Comparison of ENCODE assay signal across 14 mouse cellular contexts in the genomic region with DNA sequence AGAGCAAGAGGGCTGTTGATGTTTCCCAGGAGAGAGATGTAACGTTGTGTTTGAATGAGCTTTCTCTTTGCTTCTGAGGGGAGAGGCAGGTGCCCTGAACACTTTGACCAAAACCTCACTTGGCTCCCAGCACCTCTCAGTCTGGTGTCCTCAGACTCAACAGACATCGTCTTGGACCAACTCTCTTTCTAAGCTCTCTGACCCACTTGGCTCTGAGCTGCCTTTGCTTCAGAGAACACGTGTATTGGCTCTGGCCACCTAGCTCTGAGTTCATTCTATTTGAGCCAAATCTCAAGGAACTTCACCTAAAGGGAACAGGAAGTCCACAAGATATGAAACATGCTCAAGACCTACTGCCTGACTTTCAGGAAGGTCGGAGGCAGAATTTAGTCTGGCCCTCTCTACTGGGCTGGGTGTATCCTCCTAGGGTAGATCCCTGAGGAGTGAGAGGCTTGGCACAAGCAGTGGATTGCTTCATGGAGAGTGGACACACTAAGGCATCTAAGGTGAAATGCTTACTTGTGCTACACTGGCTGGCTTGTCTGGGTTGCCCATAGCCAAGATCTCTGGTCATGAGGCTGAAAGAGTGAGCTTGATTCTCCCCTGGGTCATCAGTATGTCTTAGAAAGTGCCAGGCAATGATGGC. TPM values are rescaled to one million over a fixed set of nuclear protein-coding genes. Genes with fewer than 3 reads are reported as not detected.
"Had no signal": no experiment of that assay in that cellular context is flagged by ENCODE, and none has a peak within 500 bp of the region (broad histone marks: within the 10 kb centered on the region; RNA-seq: fewer than 3 reads in every experiment).

No protein-coding gene starts in this region.

- H3K36me3 ChIP-seq: kidney, embryonic 15.5 days; limb, embryonic 13.5 days; midbrain, embryonic 10.5 days; neural tube, embryonic 12.5 days had no signal

- DNase-seq: kidney, adult 2 months; kidney, postnatal 14 days; left cerebral cortex, postnatal 4 days; lung, postnatal 36 days; midbrain, embryonic 14.5 days; thymus, adult 2 months; thymus, postnatal 25 days had no signal

- H3K9ac ChIP-seq: kidney, embryonic 15.5 days; limb, embryonic 13.5 days; lung, embryonic 14.5 days; neural tube, embryonic 12.5 days had no signal

- H3K27ac ChIP-seq: kidney, embryonic 15.5 days; limb, embryonic 13.5 days; midbrain, embryonic 10.5 days; neural tube, embryonic 12.5 days had no signal

- H3K4me2 ChIP-seq: kidney, embryonic 15.5 days; limb, embryonic 13.5 days; liver, embryonic 11.5 days; lung, embryonic 14.5 days; neural tube, embryonic 12.5 days had no signal

- H3K4me1 ChIP-seq: kidney, embryonic 15.5 days; limb, embryonic 13.5 days; midbrain, embryonic 10.5 days; neural tube, embryonic 12.5 days had no signal

- H3K27me3 ChIP-seq: kidney, embryonic 15.5 days; limb, embryonic 13.5 days; neural tube, embryonic 12.5 days had no signal

- H3K4me3 ChIP-seq: kidney, embryonic 15.5 days; limb, embryonic 13.5 days; midbrain, embryonic 10.5 days; myocyte; neural tube, embryonic 12.5 days had no signal

- H3K9me3 ChIP-seq: kidney, embryonic 15.5 days; limb, embryonic 13.5 days; midbrain, embryonic 10.5 days; neural tube, embryonic 12.5 days had no signal

RNA-seq across cellular contexts. Expression of a gene that starts 37.8 kb away (rescaled TPM):
- polyA plus RNA-seq: kidney, embryonic 15.5 days; liver, embryonic 11.5 days; lung, embryonic 14.5 days; midbrain, embryonic 10.5 days; midbrain, embryonic 14.5 days; myocyte; neural tube, embryonic 12.5 days had no signal
